Mouse (Mus musculus) kidney, embryonic 15.5 days (tissue): Measurements from ENCODE around the gene Slfn8. TPM values are rescaled to one million over a fixed set of nuclear protein-coding genes. Genes with fewer than 3 reads are reported as not detected.

Experiments
- ATAC-seq: fragments of 200-750 bp; cut with Nextera tagmentation; replicated peaks from 2 replicates; pipeline ENCODE4 v1.8.0; 2017; ENCODE audit warnings: moderate TSS enrichment; ENCODE audit not compliant: low FRiP score
- H3K27ac ChIP-seq: fragments of 300-500 bp; sonication (generic); 2 replicates; pipeline ENCODE4 v1.5.1; 2015; ENCODE audit warnings: mild to moderate bottlenecking, inconsistent platforms
- H3K27me3 ChIP-seq: fragments of 300-500 bp; sonication (generic); 2 replicates; pipeline ENCODE4 v1.6.1; 2015; ENCODE audit warnings: inconsistent platforms
- H3K36me3 ChIP-seq: fragments of 300-500 bp; sonication (generic); 2 replicates; pipeline ENCODE4 v1.6.1; 2015; ENCODE audit warnings: inconsistent platforms
- H3K4me1 ChIP-seq: fragments of 300-500 bp; sonication (generic); 2 replicates; pipeline ENCODE4 v1.6.1; 2015; ENCODE audit warnings: inconsistent platforms
- H3K4me2 ChIP-seq: fragments of 300-500 bp; sonication (generic); 2 replicates; pipeline ENCODE4 v1.6.1; 2015; ENCODE audit warnings: moderate library complexity, mild to moderate bottlenecking, inconsistent platforms
- H3K4me3 ChIP-seq: fragments of 300-500 bp; sonication (generic); replicated peaks from 2 replicates; pipeline ENCODE4 v1.5.1; 2015; ENCODE audit warnings: mild to moderate bottlenecking, inconsistent platforms
- H3K9ac ChIP-seq: fragments of 300-500 bp; sonication (generic); 2 replicates; pipeline ENCODE4 v1.6.1; 2015; ENCODE audit warnings: mild to moderate bottlenecking, inconsistent platforms
- H3K9me3 ChIP-seq: fragments of 300-500 bp; sonication (generic); replicated peaks from 2 replicates; pipeline ENCODE4 v1.6.1; 2016; ENCODE audit warnings: inconsistent platforms
- WGBS: fragments of 180-500 bp; shearing (Covaris S2); methylation state at CpG from one replicate; pipeline ENCODE4 v1.1.7; 2015; ENCODE audit warnings: mixed read lengths; 5-methylcytosine and 5-hydroxymethylcytosine counted together
- polyA plus RNA-seq: library from polyadenylated mRNA; unstranded; fragments of >200 nt; fragmentation: Nextera tagmentation; extraction: Ambion mirVana; gene quantifications from 2 replicates; pipeline ENCODE4 v1.2.1, GENCODE M21; 2015

Gene Slfn8
- polyA plus RNA-seq, result 0.54 and 0.58 TPM in 2 replicates

DNA sequence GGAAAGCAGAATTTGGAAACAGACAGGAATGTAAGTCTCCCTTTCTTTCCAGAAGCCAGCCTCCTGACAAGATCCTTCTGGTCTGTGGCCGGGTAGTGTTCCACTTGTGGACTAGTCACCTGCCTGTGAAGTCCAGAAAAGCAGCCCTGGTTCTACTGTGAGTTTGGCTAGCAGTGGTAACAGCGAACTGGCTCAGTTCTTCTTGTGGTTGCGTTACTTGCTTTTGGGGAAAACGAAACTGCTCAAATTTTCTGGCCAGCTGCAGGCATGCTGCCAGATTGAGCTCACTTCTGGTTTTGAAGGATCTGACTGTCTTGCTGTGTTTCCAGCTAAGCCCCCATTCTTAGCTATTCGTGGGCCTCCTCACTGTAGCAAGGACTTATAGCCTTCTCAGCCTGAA, at the start of gene Slfn8:
Gene Slfn8, minus strand, starts transcription at position 190 of the 400 bp plus-strand sequence.
- no peak within 1 kb of the TSS for H3K9ac ChIP-seq
- H3K4me3 ChIP-seq, result no peak within 1 kb of the TSS
- no peak within 1 kb of the TSS for H3K4me2 ChIP-seq
- no peak for ATAC-seq
- H3K9me3 ChIP-seq, result no peaks in the 10 kb centered on the region
- no peak within 1 kb of the TSS for H3K27ac ChIP-seq
- no peaks in the 10 kb centered on the region for H3K4me1 ChIP-seq
- H3K27me3 ChIP-seq, result no peaks in the 10 kb centered on the region
- H3K36me3 ChIP-seq, result no peaks in the 10 kb centered on the region
- WGBS, result 74% methylated on average over 5 of the region's 5 CpGs

DNA sequence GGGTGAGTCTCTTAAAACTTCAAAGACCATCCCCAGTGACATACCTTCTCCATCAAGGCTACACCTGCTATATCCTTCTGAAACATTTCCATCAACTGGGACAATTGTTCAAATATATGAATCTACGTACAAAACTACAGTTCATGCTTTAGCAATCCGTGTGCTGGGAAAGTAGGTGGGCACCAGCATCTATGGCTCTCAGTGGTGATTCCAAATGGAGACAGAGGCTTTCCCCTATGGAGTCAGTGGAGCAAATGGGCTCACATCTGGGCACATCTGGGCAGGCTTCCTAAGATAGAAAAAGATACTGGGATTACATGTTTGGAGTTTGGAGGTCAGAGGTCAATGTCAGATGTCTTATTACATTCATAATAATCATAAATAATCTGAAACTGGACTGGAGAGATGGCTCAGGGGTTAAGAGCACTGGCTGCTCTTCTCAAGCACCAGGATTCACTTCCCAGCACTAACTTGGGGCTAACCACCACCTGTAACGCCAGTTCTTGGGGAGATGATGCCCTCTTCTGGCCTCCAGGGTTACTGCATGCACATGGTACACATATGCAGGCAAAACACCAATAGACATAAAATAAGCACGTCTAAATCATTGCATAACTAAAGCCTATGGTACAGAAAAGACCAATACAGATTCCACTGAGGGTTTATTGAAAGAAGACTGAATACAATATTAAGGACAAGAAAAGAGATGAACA, 47.5 kb upstream of the Slfn8 start:
- ATAC-seq, result no peak
- 76% methylated on average over 4 of the region's 4 CpGs for WGBS
- H3K9ac ChIP-seq, result no peak overlapping the region

DNA sequence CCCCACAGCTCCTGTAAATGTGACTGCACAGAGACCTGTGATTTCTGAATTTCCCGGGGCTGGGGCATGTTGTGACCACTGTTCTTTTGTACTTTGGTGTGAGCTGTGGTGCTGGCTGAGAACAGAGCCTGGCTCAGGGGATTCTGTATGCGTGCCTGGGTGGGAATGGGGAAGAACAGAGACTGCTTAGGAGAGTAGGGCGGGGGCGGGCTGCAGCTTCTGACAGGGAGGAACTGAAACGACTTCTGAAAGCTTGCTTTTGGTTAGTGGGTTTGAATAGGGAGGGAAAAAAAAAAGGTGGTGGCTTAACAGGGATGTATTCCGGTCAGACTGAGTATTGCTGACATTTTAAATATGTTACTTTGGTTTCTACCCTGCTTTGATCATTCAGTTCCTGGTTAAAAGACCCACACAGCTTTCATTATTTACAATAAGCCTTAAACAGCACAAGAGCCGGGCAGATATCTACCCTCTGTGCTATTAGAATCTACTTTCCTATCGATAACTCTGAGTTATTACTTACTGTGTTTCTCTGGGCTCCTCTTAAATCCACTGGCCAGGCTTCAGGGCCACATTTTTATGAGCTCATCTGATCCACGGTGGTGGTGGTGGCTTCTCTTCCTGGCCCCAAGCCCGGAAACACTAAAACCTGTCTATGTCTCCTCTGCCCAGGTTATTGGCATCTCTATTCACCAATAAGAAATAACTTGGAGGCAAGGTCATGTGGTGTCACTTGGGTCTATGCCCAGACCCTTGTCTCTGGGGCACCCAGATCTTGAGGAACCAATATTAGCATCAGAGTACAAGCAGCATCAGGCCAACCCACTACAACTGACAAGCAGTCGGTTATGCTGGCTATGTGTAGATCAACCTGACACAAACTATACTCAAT, 46.3 kb upstream of the Slfn8 start:
- no peak for ATAC-seq
- no peak overlapping the region for H3K27ac ChIP-seq
- peaks cover 14% of the 10 kb centered on the region; the same call in 1 of the 2 replicates for H3K4me1 ChIP-seq
- H3K9ac ChIP-seq, result no peak overlapping the region
- no peaks in the 10 kb centered on the region for H3K36me3 ChIP-seq
- H3K4me2 ChIP-seq, result 0 out of 2 replicates have a peak overlapping the region, but pooled peaks have one; percentile 0
- WGBS, result 55% methylated on average over 11 of the region's 11 CpGs
- H3K27me3 ChIP-seq, result no peaks in the 10 kb centered on the region
- H3K9me3 ChIP-seq, result no peaks in the 10 kb centered on the region
- no peak overlapping the region for H3K4me3 ChIP-seq

More for the DNA sequence above, 47.5 kb upstream of the Slfn8 start:
- Histone ChIP-seq H3K4me2 (no peak overlapping the region), H3K4me1 (peaks cover 14% of the 10 kb centered on the region; the same call in 1 of the 2 replicates), H3K4me3 (no peak overlapping the region), H3K27ac (no peak overlapping the region), H3K27me3 (no peaks in the 10 kb centered on the region), H3K36me3 (no peaks in the 10 kb centered on the region), H3K9me3 (no peaks in the 10 kb centered on the region)

DNA sequence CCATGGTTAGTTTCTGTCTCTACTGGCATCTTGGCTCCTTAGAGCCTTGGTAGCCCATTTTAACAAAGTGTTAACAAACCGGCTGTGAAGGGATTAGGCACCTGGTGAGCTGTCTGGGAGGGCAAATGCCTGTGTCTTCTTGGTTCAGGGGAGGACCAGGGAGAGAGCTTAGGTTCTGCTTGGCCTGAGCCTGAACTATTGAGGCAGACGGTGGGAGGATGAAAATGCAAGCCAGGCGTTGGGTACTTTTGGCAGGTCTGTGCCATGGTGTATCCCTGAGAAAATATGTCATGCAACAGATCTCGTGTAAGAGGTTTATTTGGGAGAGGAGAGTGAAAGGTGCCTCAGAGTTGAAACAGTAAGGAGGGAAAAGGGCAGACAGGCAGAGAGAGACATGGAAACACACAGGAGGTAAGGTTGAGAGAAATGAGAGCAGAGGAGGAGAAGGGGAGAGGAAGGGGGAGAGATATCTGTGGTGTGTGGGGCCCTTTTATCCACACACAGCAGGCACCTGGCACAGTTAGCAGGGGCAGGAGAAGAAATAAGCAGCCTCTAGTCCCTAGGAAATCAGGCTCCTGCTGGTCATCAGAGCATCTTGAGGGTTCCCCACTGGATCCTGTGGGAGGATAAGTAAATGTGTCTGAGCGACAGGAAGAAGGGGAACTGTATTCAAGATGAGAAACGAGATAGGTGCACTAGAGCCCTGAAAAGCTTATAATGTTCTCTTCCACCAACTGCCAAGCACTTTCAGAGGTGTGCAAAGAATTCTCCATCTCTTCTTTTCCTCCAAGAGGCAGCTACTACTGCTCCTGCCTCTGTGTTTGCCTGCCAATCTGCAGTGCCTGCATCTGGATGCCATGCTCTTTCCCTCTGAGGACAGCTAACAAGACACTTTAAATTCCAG, 45.1 kb upstream of the Slfn8 start:
- WGBS, result 32% methylated on average over 6 of the region's 6 CpGs
- no peak overlapping the region; the same call in 1 of the 2 replicates for H3K4me3 ChIP-seq

DNA sequence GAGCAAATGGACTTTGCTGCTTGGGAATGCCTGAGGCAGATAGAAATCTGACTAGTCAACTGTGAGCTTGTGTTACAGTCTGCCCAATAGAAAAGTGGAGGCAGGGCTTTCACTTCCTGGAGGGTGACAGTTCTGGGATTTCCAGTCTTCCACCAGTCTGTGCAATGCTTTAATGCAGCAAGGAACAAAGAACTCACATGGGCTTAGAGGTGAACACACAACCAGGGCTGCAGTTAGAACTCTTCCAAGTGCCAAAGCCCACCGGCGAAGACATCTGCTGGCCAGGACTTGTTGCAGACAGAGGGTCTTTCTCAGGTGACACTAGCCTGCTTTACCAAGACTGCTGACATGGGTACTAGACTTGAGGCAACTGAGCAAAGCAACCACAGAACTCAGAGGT, 44.3 kb upstream of the Slfn8 start, which contains the start of gene Slfn2:
Gene Slfn2, plus strand, starts transcription at position 167 of the 400 bp plus-strand sequence.
- Histone ChIP-seq H3K36me3 (no peaks in the 10 kb centered on the region), H3K9me3 (no peaks in the 10 kb centered on the region), H3K9ac (no peak within 1 kb of the TSS), H3K27ac (0 out of 2 replicates have a peak within 1 kb of the TSS, but pooled peaks have one; percentile 45), H3K4me3 (no peak within 1 kb of the TSS; the same call in 1 of the 2 replicates), H3K27me3 (no peaks in the 10 kb centered on the region), H3K4me1 (peaks cover 14% of the 10 kb centered on the region; the same call in 1 of the 2 replicates), H3K4me2 (no peak within 1 kb of the TSS)
- 82% methylated on average over 2 of the region's 2 CpGs for WGBS
- ATAC-seq, result no peak

More for the DNA sequence above, 45.1 kb upstream of the Slfn8 start:
- Histone ChIP-seq H3K4me1 (peaks cover 14% of the 10 kb centered on the region; the same call in 1 of the 2 replicates), H3K36me3 (no peaks in the 10 kb centered on the region), H3K4me2 (no peak overlapping the region), H3K9ac (no peak overlapping the region), H3K27ac (no peak overlapping the region), H3K27me3 (no peaks in the 10 kb centered on the region), H3K9me3 (no peaks in the 10 kb centered on the region)
- ATAC-seq, result no peak

DNA sequence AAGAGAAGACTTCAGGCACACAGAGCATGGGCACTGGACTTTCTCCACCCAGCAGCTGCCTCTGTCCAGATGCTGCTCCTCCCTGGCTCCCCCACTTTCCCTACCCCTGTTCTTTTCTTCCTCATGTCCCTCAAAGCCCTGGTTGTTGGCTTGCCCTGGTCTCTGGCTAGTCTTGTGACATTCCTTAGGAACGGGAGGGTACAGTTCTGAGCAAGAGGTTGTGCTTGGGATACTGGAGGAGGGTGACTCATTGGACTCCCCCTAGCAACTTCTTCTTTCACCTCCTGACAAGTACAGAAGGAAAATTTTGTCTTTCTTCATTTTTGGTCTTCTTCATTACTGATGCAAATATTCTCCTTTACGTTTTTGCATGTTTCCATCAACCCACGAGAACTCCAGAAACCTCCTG, 43.3 kb upstream of the Slfn8 start:
- Histone ChIP-seq H3K4me2 (no peak overlapping the region), H3K27ac (no peak overlapping the region), H3K9ac (no peak overlapping the region), H3K27me3 (no peaks in the 10 kb centered on the region), H3K4me3 (no peak overlapping the region), H3K36me3 (no peaks in the 10 kb centered on the region), H3K9me3 (no peaks in the 10 kb centered on the region), H3K4me1 (peaks cover 14% of the 10 kb centered on the region; the same call in 1 of the 2 replicates)
- ATAC-seq, result no peak
- WGBS, result 59% methylated on average over 3 of the region's 3 CpGs

DNA sequence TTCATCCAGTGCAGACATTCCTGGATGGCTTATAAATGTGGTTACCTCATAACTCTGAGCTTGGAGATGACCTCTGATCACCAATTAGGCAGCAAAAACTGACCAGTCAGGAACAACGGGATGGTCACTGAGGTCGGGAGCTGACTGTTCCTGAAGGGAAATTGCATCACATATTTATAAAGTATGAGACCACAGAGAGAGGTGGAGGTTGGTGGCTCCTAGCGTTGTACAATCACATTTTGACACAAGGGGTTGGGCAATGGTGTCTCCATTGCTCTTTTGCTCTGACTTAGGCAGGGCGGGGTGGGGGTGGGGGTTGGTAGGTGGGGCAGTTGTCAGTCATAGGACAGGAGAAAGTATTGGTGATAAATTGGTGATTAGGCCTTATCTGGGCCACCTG, 42.5 kb upstream of the Slfn8 start:
- Histone ChIP-seq H3K27me3 (no peaks in the 10 kb centered on the region), H3K4me2 (no peak overlapping the region), H3K4me3 (no peak overlapping the region), H3K27ac (no peak overlapping the region), H3K4me1 (peaks cover 14% of the 10 kb centered on the region; the same call in 1 of the 2 replicates), H3K9me3 (no peaks in the 10 kb centered on the region), H3K9ac (no peak overlapping the region), H3K36me3 (no peaks in the 10 kb centered on the region)
- 80% methylated on average over 4 of the region's 4 CpGs for WGBS
- no peak for ATAC-seq

DNA sequence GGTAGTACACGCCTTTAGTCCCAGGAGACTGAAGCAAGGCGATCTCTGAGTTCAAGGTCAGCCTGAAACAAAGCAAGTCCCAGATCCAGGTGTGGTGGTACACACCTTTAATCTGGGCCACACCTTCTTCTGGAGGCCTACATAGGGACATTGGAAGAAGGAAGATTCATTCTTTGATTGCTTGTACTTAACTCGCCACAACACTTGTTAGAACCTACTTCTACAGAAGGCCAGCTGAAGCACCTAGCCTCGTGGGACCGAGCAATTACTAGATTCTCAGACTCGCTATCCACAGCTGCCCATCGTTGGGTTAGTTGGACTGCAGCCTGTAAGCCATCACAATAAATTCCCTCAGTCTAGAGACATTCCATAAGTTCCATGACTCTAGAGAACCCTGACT, 41.2 kb upstream of the Slfn8 start:
- 86% methylated on average over 7 of the region's 7 CpGs for WGBS
- Histone ChIP-seq H3K4me2 (no peak overlapping the region), H3K9ac (no peak overlapping the region), H3K27me3 (no peaks in the 10 kb centered on the region), H3K36me3 (no peaks in the 10 kb centered on the region), H3K9me3 (no peaks in the 10 kb centered on the region), H3K4me1 (peaks cover 12% of the 10 kb centered on the region; the same call in 1 of the 2 replicates), H3K4me3 (no peak overlapping the region), H3K27ac (no peak overlapping the region)
- no peak for ATAC-seq

DNA sequence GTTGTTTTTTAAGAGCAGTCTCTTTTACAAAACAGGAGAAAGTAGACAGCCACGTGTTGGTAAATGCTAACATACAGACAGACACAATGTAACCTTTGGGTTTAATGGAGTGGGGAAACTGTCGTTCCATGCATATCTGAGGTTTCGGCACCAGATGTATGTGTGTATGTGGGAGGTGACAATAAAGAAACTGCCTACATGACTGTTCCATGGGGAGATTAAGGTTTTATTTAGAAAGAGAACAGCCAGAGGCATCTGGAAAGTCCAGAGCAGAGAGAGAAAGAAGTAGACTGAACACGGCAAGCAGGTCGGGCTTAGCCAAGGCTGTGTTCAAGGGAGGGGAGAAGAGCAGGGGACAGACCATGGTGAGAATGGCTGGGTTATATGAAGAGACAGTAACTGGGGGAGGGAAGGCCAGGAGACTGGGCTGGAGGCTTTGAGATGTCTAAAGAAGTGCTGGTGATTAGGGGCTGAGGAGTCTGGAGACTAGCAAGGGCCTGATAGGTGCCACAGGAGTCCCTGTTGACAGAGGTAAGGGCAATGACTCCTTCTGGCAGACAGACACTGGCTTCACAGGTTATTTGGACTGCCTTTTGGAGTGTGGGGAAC, 39.9 kb upstream of the Slfn8 start:
- Histone ChIP-seq H3K27ac (no peak overlapping the region), H3K4me1 (peaks cover 9% of the 10 kb centered on the region; the same call in 1 of the 2 replicates), H3K4me3 (no peak overlapping the region), H3K4me2 (no peak overlapping the region), H3K9ac (no peak overlapping the region), H3K9me3 (no peaks in the 10 kb centered on the region), H3K27me3 (no peaks in the 10 kb centered on the region), H3K36me3 (no peaks in the 10 kb centered on the region)
- WGBS, result 60% methylated on average over 5 of the region's 5 CpGs
- no peak for ATAC-seq

DNA sequence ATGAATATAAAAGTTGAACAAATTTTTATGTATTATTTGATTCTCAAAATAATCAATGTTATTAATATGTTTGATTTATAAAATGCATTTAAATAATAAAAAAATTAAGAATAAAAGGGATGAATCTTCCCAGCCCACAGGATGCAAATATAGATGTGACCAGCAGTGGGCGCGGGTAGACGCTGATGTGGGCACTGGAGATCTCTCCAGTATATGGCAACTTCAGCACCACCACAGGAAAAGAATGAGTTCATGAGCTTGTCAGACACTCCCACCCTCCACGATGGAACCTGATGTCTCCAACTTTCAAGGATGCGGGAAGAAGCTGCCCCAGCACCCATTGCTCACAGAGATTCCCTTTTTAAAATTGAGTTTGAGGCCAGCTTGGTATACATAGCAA, 37.3 kb upstream of the Slfn8 start:
- WGBS, result 4% methylated on average over 5 of the region's 5 CpGs
- H3K4me1 ChIP-seq, result no peaks in the 10 kb centered on the region
- H3K36me3 ChIP-seq, result no peaks in the 10 kb centered on the region
- no peak overlapping the region for H3K4me3 ChIP-seq
- H3K9me3 ChIP-seq, result no peaks in the 10 kb centered on the region
- no peak overlapping the region for H3K27ac ChIP-seq
- H3K27me3 ChIP-seq, result no peaks in the 10 kb centered on the region
- H3K4me2 ChIP-seq, result no peak overlapping the region
- ATAC-seq, result no peak
- H3K9ac ChIP-seq, result no peak overlapping the region

DNA sequence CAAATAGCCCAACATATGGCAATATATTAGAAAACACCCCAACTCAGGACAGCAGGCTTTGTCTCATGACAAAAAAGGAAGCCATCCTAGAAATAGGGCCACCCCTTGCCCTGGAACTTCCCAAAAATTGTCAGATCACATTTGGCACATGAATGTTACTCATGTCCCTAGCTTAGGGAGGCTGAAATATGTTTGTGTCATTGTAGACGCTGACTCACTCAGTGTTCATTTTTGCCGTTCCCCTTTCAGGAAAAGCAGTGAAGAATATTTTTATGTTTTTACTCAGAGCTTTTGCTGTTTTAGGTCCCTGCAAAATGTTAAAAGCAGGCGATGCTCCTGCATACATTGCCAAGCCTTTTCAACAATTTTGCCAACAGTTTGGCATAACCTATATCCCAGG, 25.0 kb upstream of the Slfn8 start:
- Histone ChIP-seq H3K27ac (no peak overlapping the region), H3K27me3 (no peaks in the 10 kb centered on the region), H3K4me2 (no peak overlapping the region), H3K4me3 (no peak overlapping the region), H3K36me3 (no peaks in the 10 kb centered on the region), H3K9me3 (no peaks in the 10 kb centered on the region), H3K9ac (no peak overlapping the region), H3K4me1 (no peaks in the 10 kb centered on the region)
- WGBS, result 78% methylated on average over 3 of the region's 3 CpGs
- ATAC-seq, result no peak
